Mouse (Mus musculus): Measurements from ENCODE around the gene Bbs10. TPM values are rescaled to one million over a fixed set of nuclear protein-coding genes. Genes with fewer than 3 reads are reported as not detected.

The Bbs10 gene
- polyA plus RNA-seq, 1 experiment from 2014 or later = 6.5 TPM

- Histone ChIP-seq H3K27me3 (no peaks in the 10 kb centered on the region), H3K9ac (no peak overlapping the region), H3K9me3 (replicated peaks) (no peaks in the 10 kb centered on the region), H3K4me3 (no peak overlapping the region), H3K4me1 (peaks cover 5% of the 10 kb centered on the region; the same call in 1 of the 2 replicates), H3K4me2 (replicated peaks) (peak overlapping the region; percentile 54; the same call in 1 of the 2 replicates), H3K36me3 (0 out of 2 replicates have a peak, but pooled peaks cover 4% of the 10 kb centered on the region), H3K27ac (no peak overlapping the region)
- 78% methylated on average over 6 of the region's 6 CpGs for WGBS
- no peak for ATAC-seq (ENCODE audit: low FRiP score)
These were observed 1.1 kb downstream of the Bbs10 start for GRCm38 (mm10) chr10:111299591-111299990.

- WGBS = 94% methylated on average over 5 of the region's 5 CpGs
- no peak overlapping the region for H3K4me2 ChIP-seq (replicated peaks)
- H3K9me3 ChIP-seq (replicated peaks) = no peaks in the 10 kb centered on the region
- H3K27me3 ChIP-seq = no peaks in the 10 kb centered on the region
- H3K9ac ChIP-seq = no peak overlapping the region
- no peak overlapping the region for H3K4me3 ChIP-seq
- H3K36me3 ChIP-seq = 0 out of 2 replicates have a peak, but pooled peaks cover 4% of the 10 kb centered on the region
- peaks cover 5% of the 10 kb centered on the region; the same call in 1 of the 2 replicates for H3K4me1 ChIP-seq
- no peak for ATAC-seq (ENCODE audit: low FRiP score)
- H3K27ac ChIP-seq = no peak overlapping the region
These were observed 2.6 kb downstream of the Bbs10 start for GRCm38 (mm10) chr10:111301041-111301440.

GRCm38 (mm10) chr10:111302486-111302885 is 4.0 kb downstream of the Bbs10 start:
- H3K4me2 ChIP-seq (replicated peaks) = no peak overlapping the region
- H3K9ac ChIP-seq = no peak overlapping the region
- no peaks in the 10 kb centered on the region for H3K27me3 ChIP-seq
- H3K9me3 ChIP-seq (replicated peaks) = no peaks in the 10 kb centered on the region
- 0 out of 2 replicates have a peak, but pooled peaks cover 4% of the 10 kb centered on the region for H3K36me3 ChIP-seq
- H3K27ac ChIP-seq = no peak overlapping the region
- peaks cover 5% of the 10 kb centered on the region; the same call in 1 of the 2 replicates for H3K4me1 ChIP-seq
- 93% methylated on average over 6 of the region's 6 CpGs for WGBS
- ATAC-seq (ENCODE audit: low FRiP score) = no peak
- H3K4me3 ChIP-seq = no peak overlapping the region

- no peak overlapping the region for H3K9ac ChIP-seq
- H3K4me3 ChIP-seq = no peak overlapping the region
- ATAC-seq (ENCODE audit: low FRiP score) = no peak
- no peaks in the 10 kb centered on the region; the same call in 1 of the 2 replicates for H3K9me3 ChIP-seq (replicated peaks)
- H3K27me3 ChIP-seq = no peaks in the 10 kb centered on the region
- H3K4me2 ChIP-seq (replicated peaks) = no peak overlapping the region
- no peaks in the 10 kb centered on the region for H3K36me3 ChIP-seq
- WGBS = 89% methylated on average over 13 of the region's 13 CpGs
- no peak overlapping the region for H3K27ac ChIP-seq
- no peaks in the 10 kb centered on the region for H3K4me1 ChIP-seq
These were observed 10.5 kb downstream of the Bbs10 start for GRCm38 (mm10) chr10:111308850-111309501.

- Histone ChIP-seq H3K4me2 (replicated peaks) (no peak overlapping the region), H3K27me3 (no peaks in the 10 kb centered on the region), H3K4me1 (no peaks in the 10 kb centered on the region), H3K27ac (no peak overlapping the region), H3K4me3 (no peak overlapping the region), H3K36me3 (no peaks in the 10 kb centered on the region), H3K9ac (no peak overlapping the region), H3K9me3 (replicated peaks) (no peaks in the 10 kb centered on the region)
- WGBS = 75% methylated on average over 6 of the region's 6 CpGs
- ATAC-seq (ENCODE audit: low FRiP score) = no peak
These were observed 14.8 kb downstream of the Bbs10 start for GRCm38 (mm10) chr10:111313282-111313681.

GRCm38 (mm10) chr10:111314636-111315395 is 16.3 kb downstream of the Bbs10 start:
- no peak overlapping the region for H3K9ac ChIP-seq
- H3K27ac ChIP-seq = no peak overlapping the region
- no peak for ATAC-seq (ENCODE audit: low FRiP score)
- H3K27me3 ChIP-seq = no peaks in the 10 kb centered on the region
- no peaks in the 10 kb centered on the region for H3K4me1 ChIP-seq
- H3K4me2 ChIP-seq (replicated peaks) = no peak overlapping the region
- 75% methylated on average over 10 of the region's 10 CpGs for WGBS
- H3K9me3 ChIP-seq (replicated peaks) = no peaks in the 10 kb centered on the region
- H3K36me3 ChIP-seq = no peaks in the 10 kb centered on the region
- H3K4me3 ChIP-seq = no peak overlapping the region

GRCm38 (mm10) chr10:111315940-111316339 is 17.5 kb downstream of the Bbs10 start:
- H3K27me3 ChIP-seq = no peaks in the 10 kb centered on the region
- H3K4me2 ChIP-seq (replicated peaks) = no peak overlapping the region
- no peaks in the 10 kb centered on the region for H3K4me1 ChIP-seq
- H3K9ac ChIP-seq = no peak overlapping the region
- no peak for ATAC-seq (ENCODE audit: low FRiP score)
- H3K9me3 ChIP-seq (replicated peaks) = no peaks in the 10 kb centered on the region
- H3K36me3 ChIP-seq = no peaks in the 10 kb centered on the region
- WGBS = 83% methylated on average over 3 of the region's 3 CpGs
- H3K27ac ChIP-seq = no peak overlapping the region
- H3K4me3 ChIP-seq = no peak overlapping the region

- H3K9ac ChIP-seq = no peak overlapping the region
- H3K36me3 ChIP-seq = no peaks in the 10 kb centered on the region
- no peak overlapping the region for H3K4me3 ChIP-seq
- no peak for ATAC-seq (ENCODE audit: low FRiP score)
- WGBS = 73% methylated on average over 3 of the region's 3 CpGs
- H3K9me3 ChIP-seq (replicated peaks) = no peaks in the 10 kb centered on the region
- no peak overlapping the region for H3K27ac ChIP-seq
- no peaks in the 10 kb centered on the region for H3K4me1 ChIP-seq
- no peak overlapping the region for H3K4me2 ChIP-seq (replicated peaks)
- no peaks in the 10 kb centered on the region for H3K27me3 ChIP-seq
These were observed 19.5 kb downstream of the Bbs10 start for GRCm38 (mm10) chr10:111318021-111318420.

- H3K4me2 ChIP-seq (replicated peaks) = no peak overlapping the region
- no peaks in the 10 kb centered on the region for H3K4me1 ChIP-seq
- H3K9me3 ChIP-seq (replicated peaks) = no peaks in the 10 kb centered on the region
- H3K36me3 ChIP-seq = no peaks in the 10 kb centered on the region
- ATAC-seq (ENCODE audit: low FRiP score) = no peak
- no peaks in the 10 kb centered on the region for H3K27me3 ChIP-seq
- H3K9ac ChIP-seq = no peak overlapping the region
- 89% methylated on average over 9 of the region's 9 CpGs for WGBS
- no peak overlapping the region for H3K27ac ChIP-seq
- H3K4me3 ChIP-seq = no peak overlapping the region
These were observed 20.5 kb downstream of the Bbs10 start for GRCm38 (mm10) chr10:111318805-111319500.

- no peaks in the 10 kb centered on the region for H3K9me3 ChIP-seq (replicated peaks)
- no peak overlapping the region for H3K4me3 ChIP-seq
- H3K4me1 ChIP-seq = no peaks in the 10 kb centered on the region
- no peak overlapping the region for H3K9ac ChIP-seq
- H3K27me3 ChIP-seq = no peaks in the 10 kb centered on the region
- no peak for ATAC-seq (ENCODE audit: low FRiP score)
- no peak overlapping the region for H3K27ac ChIP-seq
- H3K36me3 ChIP-seq = no peaks in the 10 kb centered on the region
- H3K4me2 ChIP-seq (replicated peaks) = no peak overlapping the region
These were observed 22.1 kb downstream of the Bbs10 start for GRCm38 (mm10) chr10:111320579-111320978.

- no peak overlapping the region for H3K4me3 ChIP-seq
- H3K9ac ChIP-seq = no peak overlapping the region
- no peaks in the 10 kb centered on the region for H3K36me3 ChIP-seq
- no peak overlapping the region for H3K4me2 ChIP-seq (replicated peaks)
- H3K27ac ChIP-seq = no peak overlapping the region
- no peak for ATAC-seq (ENCODE audit: low FRiP score)
- no peaks in the 10 kb centered on the region for H3K9me3 ChIP-seq (replicated peaks)
- no peaks in the 10 kb centered on the region for H3K4me1 ChIP-seq
- 80% methylated on average over 4 of the region's 4 CpGs for WGBS
- H3K27me3 ChIP-seq = no peaks in the 10 kb centered on the region
These were observed 29.5 kb downstream of the Bbs10 start for GRCm38 (mm10) chr10:111327957-111328356.

- Histone ChIP-seq H3K9ac (no peak overlapping the region), H3K27ac (no peak overlapping the region), H3K4me1 (no peaks in the 10 kb centered on the region), H3K27me3 (no peaks in the 10 kb centered on the region), H3K4me3 (no peak overlapping the region), H3K9me3 (replicated peaks) (no peaks in the 10 kb centered on the region), H3K4me2 (replicated peaks) (no peak overlapping the region), H3K36me3 (no peaks in the 10 kb centered on the region)
- ATAC-seq (ENCODE audit: low FRiP score) = no peak
- WGBS = 87% methylated on average over 5 of the region's 5 CpGs
These were observed 30.8 kb downstream of the Bbs10 start for GRCm38 (mm10) chr10:111329326-111329725.

All from hindbrain, embryonic 12.5 days (tissue).